Mouse (Mus musculus): ENCODE measurements at regions not wholly inside any gene's neighbourhood (a gene's known extent, or its start where the extent isn't known, plus 50 kb on each side); places are given as distances from the start of the nearest gene placed in this dataset.

DNA sequence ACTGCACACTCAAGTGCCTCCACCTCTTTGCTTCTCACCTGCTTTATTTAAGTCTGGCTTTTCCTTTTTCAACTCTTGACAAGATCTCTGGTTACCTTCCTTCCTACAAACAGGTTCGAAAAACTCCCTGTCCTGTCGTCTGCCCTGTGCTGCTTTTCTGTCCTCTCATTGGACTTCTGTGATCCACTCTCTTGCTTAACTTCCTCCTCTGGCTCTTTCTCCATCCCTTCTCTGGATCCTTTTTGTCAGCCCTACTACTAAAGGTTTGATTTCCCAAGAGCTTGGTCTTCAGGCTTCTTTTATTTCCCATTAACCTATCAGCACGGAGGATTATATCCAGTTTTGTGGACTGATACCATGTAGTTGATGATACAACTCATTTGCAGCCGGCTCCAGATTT lies 149.8 kb downstream of the Satb1 start:
- DNase-seq = no peak

DNA sequence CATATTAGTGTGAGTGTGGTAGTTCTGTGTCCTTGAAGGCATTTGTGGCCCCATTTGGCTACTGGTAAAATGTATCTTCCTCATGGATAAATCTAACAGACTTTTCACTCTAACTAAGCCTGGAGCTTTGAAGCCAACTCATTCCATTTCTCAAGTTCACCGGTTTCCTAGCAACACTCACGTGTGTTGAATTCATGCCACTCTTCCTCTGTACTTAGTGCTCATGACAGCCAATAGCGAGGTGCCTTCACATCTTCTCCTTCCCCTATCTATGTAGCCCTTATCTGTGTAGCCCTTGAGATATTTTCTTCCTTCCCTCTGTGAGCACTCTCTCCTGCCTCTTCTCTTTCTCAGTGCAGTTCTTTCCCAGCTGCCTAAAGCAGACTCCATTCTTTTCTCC lies 150.7 kb downstream of the Satb1 start:
- no peak for DNase-seq

DNA sequence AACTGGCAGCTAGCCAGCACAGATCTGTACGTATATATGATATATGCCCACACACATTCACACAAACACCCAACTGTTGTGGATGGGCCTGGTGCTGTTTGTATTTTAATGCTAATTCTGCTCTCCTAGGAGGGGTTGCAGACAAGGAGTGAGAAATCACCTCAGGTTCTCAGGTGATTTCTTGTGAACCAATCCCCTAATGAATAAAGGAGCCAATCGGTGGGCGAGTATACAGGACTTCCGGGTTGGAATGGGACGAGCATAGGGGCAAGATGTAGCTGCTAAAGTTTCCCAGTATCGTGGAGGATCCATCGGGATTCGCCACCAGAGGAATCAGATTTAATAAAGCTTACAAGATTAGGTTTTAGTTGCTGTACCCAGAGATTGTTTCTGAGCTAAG lies 155.6 kb downstream of the Satb1 start:
- DNase-seq = no peak

DNA sequence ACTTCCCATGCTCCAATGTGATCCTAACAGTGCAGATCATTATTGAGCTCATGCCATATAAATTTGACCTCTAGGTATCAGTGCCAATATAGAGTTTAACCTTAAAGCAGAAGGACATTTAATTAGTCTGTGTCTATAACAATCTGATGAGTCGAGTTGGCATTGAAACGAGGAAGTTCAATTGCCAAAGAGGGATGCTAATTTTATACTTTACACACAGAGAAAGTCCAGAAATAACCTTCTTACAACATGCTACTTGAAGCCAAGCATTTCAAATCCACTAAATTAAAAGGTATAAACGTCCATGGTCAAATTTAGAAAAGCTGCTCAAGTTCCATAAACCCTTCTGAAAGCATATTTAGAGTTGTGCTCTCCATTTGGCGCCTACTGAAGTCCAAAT lies 174.7 kb downstream of the Satb1 start:
- no peak for DNase-seq

DNA sequence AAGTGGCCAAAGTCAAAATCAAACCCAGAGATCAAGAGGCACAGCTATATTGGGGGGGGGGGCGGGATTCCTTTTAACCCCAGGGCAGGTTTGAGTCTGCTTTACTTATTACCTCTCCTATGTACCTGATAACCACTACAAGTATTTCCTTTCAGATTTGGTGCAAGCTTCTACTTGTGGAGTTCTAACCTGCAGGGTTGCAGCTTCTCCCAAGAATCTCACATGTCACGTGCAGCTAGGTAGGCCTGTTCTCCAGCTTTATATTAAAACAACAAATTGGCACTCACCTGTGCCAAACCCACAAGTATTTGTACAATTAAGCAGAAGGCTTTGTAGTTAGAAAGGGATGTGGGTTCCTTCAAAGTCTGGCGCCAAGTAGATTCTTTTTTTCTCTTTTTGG lies 179.2 kb downstream of the Satb1 start:
- no peak for DNase-seq

DNA sequence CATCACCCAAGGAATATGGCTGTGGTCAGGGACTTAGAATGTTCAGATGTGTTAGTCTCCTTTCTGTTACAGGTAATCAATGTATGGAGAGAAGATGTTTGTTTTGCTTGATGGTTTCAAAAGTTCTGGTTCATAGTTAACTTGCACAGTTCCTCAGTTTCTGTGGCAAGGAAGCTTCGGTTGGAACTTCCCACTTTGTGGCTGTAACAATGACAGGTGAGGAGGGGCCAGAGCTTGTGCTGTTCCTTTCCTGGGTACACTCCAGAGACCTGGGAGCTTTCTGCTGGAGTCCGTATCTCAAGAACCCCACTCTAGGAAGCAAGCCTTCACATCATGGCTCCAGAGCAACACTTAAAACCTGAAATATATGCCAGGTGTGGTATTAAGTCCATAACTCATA lies 181.2 kb downstream of the Satb1 start:
- no peak for DNase-seq

GRCm38 (mm10) chr17:51649213-51649815 lies 183.8 kb downstream of the Satb1 start:
- peak; percentile 51 for DNase-seq

GRCm38 (mm10) chr17:51646416-51646815 lies 186.7 kb downstream of the Satb1 start:
- DNase-seq = no peak

- DNase-seq = peak; percentile 53
These were observed 187.2 kb downstream of the Satb1 start for GRCm38 (mm10) chr17:51645866-51646265.

GRCm38 (mm10) chr17:51642682-51643081 lies 190.4 kb downstream of the Satb1 start:
- no peak for DNase-seq

- peak; percentile 35 for DNase-seq
These were observed 197.2 kb downstream of the Satb1 start for GRCm38 (mm10) chr17:51635913-51636312.

- no peak for DNase-seq
These were observed 201.5 kb downstream of the Satb1 start for GRCm38 (mm10) chr17:51631574-51631973.

DNA sequence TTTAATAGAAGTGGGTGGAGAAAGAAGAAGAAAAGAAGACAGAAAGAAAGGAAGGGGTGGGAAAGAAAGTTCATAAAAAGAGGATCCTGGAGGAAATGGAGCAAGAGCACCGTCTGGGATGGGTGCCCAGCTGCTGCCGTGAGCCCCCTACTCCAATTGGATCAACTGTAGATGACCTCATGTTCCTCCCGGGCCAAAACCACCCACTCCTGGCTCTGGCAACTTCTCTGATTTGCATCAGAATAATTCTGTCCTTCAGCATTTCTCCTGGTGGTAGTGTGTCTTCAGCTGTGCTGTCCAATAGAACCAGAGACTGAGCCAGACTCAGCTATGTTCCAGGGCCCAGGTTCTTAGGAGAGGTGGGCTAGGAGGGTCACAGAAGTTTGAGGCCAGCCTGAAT lies 212.6 kb downstream of the Satb1 start:
- no peak for DNase-seq

- DNase-seq = no peak
These were observed 247.8 kb downstream of the Satb1 start for GRCm38 (mm10) chr17:51585263-51585662.

DNA sequence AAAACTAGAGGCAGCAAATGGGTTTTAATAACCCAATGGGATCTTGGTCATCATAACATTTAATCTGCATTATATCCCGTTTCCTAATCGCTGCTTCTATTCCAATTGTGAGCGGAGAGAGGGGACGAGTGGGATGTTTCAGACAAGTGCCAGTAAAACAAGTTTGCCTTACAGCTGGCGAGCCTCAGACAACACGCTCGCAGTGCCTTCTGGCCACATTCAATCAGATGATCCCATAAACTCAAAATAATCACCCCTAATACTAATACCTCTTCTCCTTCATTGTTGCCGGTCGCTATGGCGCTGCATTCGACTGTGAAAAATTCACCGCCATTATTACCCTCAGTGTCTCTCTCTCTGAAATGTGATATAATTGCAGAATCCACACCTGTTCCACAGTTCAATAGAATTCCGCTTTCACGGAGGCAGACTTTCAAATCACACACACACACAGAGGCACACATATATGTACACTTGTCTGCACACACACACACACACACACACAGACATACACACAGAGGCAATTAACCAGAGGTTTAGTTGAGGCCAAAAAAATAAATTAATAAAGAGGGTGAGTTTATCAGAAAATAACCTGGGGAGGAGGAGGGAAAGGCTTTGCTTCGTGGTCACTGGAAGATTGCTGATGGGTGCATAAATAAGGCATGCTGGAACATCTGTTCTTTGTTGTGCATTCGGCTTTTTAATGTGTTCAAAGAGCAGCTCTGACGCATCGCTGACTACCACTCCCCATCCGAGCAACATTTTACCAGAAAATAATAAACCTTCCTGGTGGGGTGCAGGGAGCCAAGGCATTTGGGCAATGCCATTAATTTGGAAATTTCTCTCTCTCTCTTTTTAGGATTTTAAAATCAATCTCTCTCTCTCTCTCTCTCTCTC lies 248.9 kb downstream of the Satb1 start:
- DNase-seq = peak; percentile 6

- peak; percentile 42 for DNase-seq
These were observed 249.8 kb downstream of the Satb1 start for GRCm38 (mm10) chr17:51583277-51583676.

- DNase-seq = no peak
These were observed 277.2 kb downstream of the Satb1 start for GRCm38 (mm10) chr17:51555854-51556253.

DNA sequence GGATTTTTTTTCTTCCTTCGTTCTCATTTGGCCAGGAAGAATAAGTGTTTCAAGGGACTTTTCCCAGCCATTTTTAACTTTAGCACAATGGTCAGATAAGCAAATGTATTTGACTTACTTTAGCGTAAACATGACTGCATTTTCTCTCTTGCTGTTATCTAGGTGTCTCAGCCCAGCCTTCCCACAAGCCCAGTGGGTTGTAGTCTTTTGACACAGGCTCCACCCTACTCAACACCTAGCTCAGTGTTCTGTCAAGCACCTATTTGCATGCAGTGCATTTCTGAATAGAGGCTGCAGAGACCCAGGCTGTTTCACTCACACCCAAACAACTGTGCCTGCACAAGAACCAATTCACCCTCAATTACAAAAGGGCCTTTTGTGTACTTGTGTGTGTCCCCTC lies 278.6 kb downstream of the Satb1 start:
- DNase-seq = no peak

- no peak for DNase-seq
These were observed 280.6 kb downstream of the Satb1 start for GRCm38 (mm10) chr17:51552277-51553015.

- DNase-seq = no peak
These were observed 286.1 kb downstream of the Satb1 start for GRCm38 (mm10) chr17:51546999-51547398.

- no peak for DNase-seq
These were observed 290.5 kb downstream of the Satb1 start for GRCm38 (mm10) chr17:51542544-51542943.

DNA sequence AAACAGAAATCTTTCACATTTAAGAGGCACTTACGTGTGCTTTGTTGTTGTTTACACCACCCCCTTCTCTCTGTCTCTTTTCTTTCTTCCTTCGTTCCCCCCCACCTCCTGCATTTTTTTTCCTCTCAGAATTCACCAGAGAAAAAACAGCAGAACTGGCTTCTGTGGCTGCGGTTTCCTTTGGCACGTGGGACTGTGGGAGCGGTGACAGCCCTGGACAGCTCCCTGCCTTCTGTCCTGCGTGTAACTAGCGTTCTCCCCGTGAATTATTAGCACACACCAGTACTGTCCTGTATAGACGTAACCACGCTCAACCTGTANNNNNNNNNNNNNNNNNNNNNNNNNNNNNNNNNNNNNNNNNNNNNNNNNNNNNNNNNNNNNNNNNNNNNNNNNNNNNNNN lies 298.4 kb downstream of the Satb1 start:
- peak; percentile 11 for DNase-seq

GRCm38 (mm10) chr17:51534270-51534669 lies 298.8 kb downstream of the Satb1 start:
- DNase-seq = peak; percentile 22

- no peak for DNase-seq
These were observed 304.9 kb downstream of the Satb1 start for GRCm38 (mm10) chr17:51528161-51528560.

All from right cerebral cortex, adult 18-20 months (tissue).